Mouse (Mus musculus): ENCODE measurements around the gene Lrrc74b.
"Not testable (repeated sequence)": the region's sequence is repeated elsewhere in the genome, so short reads cannot be mapped to it uniquely, and the experiment has no call there.

Gene Lrrc74b

GRCm38 (mm10) chr16:17561128-17561750 lies at the start of gene Lrrc74b:
TSS of gene Lrrc74b (minus strand) at chr16:17561247.
- DNase-seq = peak; percentile 62

GRCm38 (mm10) chr16:17605684-17606083 lies 44.6 kb upstream of the Lrrc74b start:
- no peak for DNase-seq

GRCm38 (mm10) chr16:17604941-17605340 lies 43.9 kb upstream of the Lrrc74b start:
- DNase-seq = no peak

DNA sequence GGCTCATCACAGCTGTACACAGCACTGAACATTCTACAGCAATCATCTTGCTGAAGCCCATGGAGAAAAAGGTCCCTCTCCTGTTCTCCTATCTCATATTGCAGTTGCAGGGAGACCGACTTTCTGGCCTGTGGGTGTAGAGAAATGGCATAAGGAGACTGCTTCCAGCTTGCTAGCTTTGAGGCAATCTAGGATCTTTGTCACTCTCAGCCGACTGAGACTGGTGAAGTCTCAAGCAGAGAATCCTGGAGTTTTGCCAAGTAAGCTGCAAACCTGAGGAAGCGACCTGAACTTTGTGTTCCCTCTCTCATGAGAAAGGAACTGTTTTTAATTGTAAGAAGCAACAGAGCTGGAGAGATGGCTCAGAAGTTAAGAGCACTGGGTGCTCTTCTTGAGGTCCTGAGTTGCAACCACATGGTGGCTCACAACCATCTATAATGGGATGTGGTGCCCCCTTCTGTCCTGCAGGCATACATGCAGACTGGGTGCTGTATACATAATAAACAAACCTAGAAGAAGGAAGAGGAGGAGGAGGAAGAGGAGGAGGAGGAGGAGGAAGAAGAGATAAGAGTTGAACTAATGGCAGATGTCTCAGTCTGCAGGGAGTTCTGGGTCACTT lies 40.0 kb upstream of the Lrrc74b start:
- DNase-seq = peak; percentile 8

- DNase-seq = no peak
Observed at GRCm38 (mm10) chr16:17590731-17591130, 29.7 kb upstream of the Lrrc74b start.

- no peak for DNase-seq
Observed at GRCm38 (mm10) chr16:17584555-17584954, 23.5 kb upstream of the Lrrc74b start.

DNA sequence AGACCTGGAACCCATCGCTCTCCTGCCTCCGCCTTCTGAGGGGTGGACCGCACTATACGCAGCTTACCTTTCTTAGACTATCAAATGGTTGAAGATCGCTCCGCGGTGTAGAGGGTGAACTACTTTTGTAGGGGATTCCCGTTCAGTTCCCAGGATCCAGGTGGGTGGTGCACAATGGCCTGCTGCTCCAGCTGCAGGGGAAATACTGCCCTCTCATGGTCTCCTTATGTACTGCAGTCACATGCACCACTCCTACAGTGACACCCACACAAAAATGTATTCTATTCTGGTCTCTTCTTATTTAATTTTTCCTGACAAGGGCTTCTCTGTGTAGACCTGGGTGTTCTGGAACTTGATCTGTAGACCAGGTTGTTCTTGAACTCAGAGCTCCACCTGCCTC lies 22.0 kb upstream of the Lrrc74b start, which contains the start of gene Slc7a4:
Gene Slc7a4 (minus strand): TSS at position 151 of the 400 bp plus-strand sequence.
- DNase-seq = no peak

GRCm38 (mm10) chr16:17576825-17577215 lies 15.8 kb upstream of the Lrrc74b start:
- DNase-seq = no peak

GRCm38 (mm10) chr16:17575870-17576824 lies 15.1 kb upstream of the Lrrc74b start:
- peak; percentile 85 for DNase-seq

DNA sequence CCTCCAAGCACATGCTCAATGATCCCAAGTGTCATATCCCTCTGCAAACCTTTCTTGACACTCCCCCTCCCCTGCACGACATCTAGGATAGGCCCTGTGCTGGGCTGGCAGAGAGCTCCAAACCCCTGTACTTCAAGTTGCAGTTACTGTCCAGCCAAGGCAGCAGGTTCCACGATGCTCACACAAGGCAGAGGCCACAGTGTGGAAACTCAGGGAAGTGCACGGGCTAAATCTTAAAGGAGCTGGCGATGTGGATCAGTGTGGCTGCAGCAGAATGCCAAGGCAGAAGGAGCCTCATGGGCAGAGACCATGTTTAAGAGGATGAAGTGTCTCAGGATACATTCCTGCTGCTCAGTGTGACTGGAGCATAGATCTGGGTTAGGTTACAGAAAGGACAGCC lies 5.1 kb upstream of the Lrrc74b start:
- DNase-seq = no peak

DNA sequence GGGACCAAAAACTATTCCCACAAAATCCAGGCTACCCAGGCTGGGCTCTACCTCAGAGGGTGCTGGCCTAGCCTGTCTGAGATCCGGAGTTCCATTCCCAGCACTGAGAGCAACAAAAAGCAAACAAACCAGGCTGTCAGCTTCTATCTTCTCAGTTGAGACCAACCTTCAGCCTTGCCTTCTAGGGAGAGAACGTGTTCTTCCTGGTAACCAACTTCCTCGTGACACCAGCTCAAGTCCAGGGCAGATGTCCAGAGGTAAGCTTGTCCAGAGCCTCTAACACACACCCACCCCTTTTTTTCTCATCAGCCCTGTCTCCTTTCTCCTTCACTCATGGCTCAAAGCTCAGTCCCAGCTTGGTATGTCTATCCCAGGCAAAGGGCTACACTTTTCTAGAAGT lies 3.7 kb upstream of the Lrrc74b start:
- DNase-seq = no peak

DNA sequence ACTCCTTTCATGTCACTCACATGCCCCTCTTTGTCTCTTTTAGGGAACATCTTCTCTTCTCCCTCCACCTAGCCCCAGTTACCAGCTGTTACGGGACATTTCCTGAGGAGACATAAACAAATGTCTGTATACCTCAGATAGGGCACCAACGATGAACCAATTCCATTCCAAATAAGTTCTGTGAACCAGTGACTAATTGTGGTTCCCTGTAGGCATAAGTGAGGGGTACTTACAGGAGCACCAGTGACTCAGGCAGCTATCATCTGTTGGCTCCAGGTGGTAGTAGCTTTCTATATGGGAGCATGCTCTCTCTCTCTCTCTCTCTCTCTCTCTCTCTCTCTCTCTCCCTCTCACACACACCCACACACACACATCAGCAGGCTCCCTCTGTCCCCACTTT lies 3.2 kb upstream of the Lrrc74b start:
- no peak for DNase-seq

- no peak for DNase-seq
Observed at GRCm38 (mm10) chr16:17563580-17563979, 2.5 kb upstream of the Lrrc74b start.

DNA sequence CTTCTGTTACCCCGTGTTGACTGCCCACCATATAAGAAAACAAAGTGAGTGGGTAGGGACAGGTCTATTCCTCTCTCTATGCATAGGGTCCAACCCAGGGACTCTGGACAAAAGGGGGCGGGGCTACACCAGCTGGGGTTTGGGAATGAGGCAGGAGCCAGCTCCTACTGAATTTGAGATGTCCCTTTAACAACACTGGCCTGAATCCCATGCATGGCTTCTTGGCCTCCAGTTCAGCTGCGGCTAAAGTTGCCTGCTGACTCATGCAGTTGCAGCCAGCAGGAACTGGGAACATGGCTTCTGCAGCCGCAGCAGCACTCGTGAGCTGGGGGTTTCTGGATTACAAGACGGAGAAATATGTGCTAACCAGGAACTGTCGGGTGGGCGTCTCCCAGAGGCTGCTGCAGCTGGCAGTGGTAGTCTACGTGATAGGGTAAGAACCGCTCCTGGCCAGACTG lies 733 bp upstream of the Lrrc74b start, which contains the start of gene P2rx6:
Gene P2rx6 (plus strand): TSS at position 135 of the 458 bp plus-strand sequence.
- DNase-seq = peak; percentile 42

DNA sequence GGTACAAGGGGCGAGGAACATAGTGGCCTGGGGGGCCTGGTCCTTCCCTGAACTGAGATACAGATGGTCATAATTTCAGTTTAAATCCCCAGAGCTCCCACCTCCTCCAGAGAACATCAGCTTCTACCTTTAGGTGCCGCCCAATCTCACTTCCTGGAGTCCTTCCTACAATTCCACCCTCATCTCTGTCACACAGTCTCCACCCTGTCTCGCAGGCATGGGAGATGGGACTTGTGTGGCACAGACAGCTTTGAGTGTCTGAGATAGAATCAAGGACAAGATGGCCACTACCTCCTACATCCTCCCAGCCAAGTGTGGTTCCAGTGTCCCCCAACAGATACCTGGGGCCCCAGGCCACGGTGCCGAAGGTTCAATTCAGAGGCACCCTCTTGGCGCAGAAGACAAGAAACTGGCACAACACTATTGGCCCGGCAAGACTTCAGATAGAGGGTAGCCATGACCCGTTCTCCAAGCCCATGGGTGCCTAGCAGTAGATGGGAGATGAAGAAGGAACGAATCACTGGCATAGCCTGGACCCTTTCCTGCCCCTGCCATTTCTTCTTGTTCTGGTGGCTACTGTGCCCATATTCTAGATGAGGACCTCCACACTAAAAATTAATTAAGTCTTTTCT lies 1.5 kb downstream of the Lrrc74b start:
- no peak for DNase-seq

GRCm38 (mm10) chr16:17558811-17559210 lies 2.2 kb downstream of the Lrrc74b start:
- DNase-seq = no peak

DNA sequence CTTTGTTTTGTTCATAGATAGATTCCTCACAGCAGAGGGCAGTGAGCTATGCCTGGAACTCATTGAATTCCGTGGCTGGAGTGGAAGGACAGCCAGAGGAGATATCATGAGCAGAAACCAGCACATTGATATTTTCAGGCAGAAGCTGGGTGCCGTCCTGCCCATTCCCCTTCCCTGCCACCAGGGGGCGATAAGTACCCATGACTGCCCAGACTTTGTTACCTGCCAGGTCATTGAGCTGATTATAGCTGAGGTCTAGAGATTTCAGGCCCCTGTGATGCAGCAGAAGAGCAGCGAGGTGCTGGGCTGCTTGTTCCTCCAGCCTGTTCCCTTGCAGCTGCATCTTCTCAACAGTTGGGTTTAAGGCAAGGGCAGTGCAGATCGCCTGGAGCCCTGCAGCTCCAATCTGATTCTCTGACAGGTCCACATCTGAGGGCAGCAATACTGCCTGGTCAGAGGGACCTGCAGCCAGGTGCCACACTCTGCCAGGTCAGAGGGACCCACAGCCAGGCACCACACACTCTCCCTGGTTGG lies 3.0 kb downstream of the Lrrc74b start:
- peak; percentile 77 for DNase-seq

GRCm38 (mm10) chr16:17556907-17557306 lies 4.1 kb downstream of the Lrrc74b start:
- DNase-seq = no peak

GRCm38 (mm10) chr16:17556180-17556579 lies 4.9 kb downstream of the Lrrc74b start:
- no peak for DNase-seq

GRCm38 (mm10) chr16:17554702-17555101 lies 6.3 kb downstream of the Lrrc74b start:
- not testable (repeated sequence) for DNase-seq

GRCm38 (mm10) chr16:17553910-17554685 lies 6.9 kb downstream of the Lrrc74b start:
- peak; percentile 82 for DNase-seq

DNA sequence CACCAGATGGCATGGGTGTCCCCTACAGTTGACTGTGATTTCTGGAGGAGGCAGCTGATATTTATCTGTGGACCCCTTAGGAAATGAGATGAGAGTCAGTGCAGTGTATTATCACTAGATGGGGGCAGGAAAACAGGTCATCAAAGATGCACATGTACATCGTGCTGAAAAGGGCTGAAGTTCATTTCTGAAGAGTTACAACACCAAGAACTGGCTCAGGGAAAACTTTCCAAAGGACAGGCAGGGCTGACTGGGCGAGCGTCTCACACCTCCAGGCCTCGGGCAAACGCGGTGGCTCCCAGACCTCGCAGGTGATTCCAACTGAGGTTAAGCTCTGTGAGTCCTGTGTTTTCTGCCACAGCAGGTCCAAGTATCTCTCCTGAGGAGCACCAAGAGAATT lies 8.2 kb downstream of the Lrrc74b start:
- DNase-seq = no peak

Measured in kidney, postnatal 14 days (tissue).